Mouse (Mus musculus) Patski (cell line): Measurements from ENCODE around the gene Cdk7. TPM values are rescaled to one million over a fixed set of nuclear protein-coding genes. Genes with fewer than 3 reads are reported as not detected.

Experiments
- ATAC-seq: fragments of 100-300 bp; one replicate; pipeline ENCODE4 v1.8.0; 2021
- CTCF ChIA-PET: fragments of 350-600 bp; sonication (Branson Sonifier 250); formaldehyde crosslinking; loops from one replicate; lab custom pipeline; 2022; ENCODE audit warnings: inconsistent platforms; lab: Charles Lee
- POLR2A ChIA-PET: fragments of 350-600 bp; sonication (Branson Sonifier 250); formaldehyde crosslinking; loops from one replicate; lab custom pipeline; 2022; ENCODE audit warnings: antibody characterized with exemption, inconsistent platforms; lab: Charles Lee
- DNase-seq: peaks from one replicate; pipeline ENCODE4 v3.0.0-alpha.2; 2011; ENCODE audit warnings: low read depth, low spot score
- H3K27me3 ChIP-seq: fragments of 371-371 bp; one replicate; pipeline ENCODE4 v1.5.1; 2021
- CTCF ChIP-seq: fragments of 100-300 bp; IDR thresholded peaks from one replicate; pipeline ENCODE4 v1.5.1; 2021
- in situ Hi-C: fragments of 300-500 bp; cut with MboI; formaldehyde crosslinking; loops from 3 replicates; pipeline ENCODE4 v1.11.1; 2018; ENCODE audit warnings: low pct_unique_long_range_greater_than_20kb, mixed read lengths
- polyA plus RNA-seq: library from polyadenylated mRNA; unstranded; gene quantifications from one replicate; pipeline ENCODE4 v1.2.3, GENCODE M21; 2021

Gene Cdk7
- polyA plus RNA-seq, 1 experiment from 2014 or later, result 56.5 TPM

DNA sequence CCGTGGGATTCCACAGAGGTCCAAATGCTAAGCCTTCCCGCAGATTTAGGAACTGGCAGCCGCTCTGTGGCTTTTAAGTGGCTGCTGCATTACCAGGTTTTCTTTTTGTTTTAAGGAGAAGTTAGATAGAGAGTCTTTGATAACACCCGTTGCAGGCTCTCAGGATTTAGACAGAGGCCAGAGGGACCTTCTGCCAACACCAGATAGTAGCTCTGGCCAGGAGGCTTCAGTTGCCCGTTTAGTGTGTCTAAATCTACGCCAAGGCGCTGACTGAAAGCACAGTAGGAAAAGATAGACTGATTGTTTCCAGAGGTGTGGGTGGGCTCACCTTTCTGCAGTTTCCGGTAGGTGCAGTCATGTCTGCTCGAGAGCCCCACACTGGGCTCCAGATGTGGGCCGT, 5.5 kb downstream of the Cdk7 start:
- ChIA-PET POLR2A (interaction anchor here (0.6 kb wide), 1 partner anchor 415 kb away, joined by 3 read pairs; no protein-coding TSS in a partner anchor), CTCF (no interaction called here)
- in situ Hi-C loops, result no loop called here
- no peak for TF ChIP-seq CTCF
- no peak for ATAC-seq
- DNase-seq, result no peak
- H3K27me3 ChIP-seq, result no peaks in the 10 kb centered on the region

DNA sequence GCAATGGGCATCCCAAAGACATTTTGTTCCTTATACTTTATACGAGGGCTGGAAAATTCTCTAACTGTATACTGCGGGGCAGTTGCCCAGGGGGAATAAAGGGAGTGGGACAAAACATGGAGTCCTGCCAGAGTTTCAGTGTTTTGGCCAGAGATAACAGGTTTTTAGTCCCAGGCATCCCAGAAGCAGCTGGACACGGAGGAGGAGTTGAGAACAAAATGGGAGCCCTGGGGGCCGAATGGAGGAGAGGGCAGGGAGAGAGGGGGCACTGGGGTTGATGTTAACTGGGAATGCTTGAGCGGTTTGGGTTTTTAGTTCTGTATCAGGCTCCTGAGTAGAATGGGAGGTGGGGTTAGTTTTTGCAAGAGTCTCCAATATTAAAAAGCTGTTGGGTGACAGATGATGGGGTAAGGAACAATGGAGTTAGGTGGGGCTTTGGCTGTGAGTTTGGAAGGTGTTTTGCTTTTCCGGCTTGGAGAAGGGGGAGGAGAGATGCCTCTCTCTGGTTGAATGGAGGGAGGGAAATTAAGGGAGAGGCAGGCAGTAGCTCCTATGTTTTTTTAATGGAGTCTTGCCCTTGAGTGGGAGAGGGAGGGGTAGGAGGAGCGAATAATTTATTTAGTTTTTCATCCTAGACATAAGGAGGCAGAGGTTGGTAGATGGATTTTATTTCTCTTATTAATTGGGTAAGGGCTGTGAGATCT, 6.5 kb downstream of the Cdk7 start:
- no peak for TF ChIP-seq CTCF

DNA sequence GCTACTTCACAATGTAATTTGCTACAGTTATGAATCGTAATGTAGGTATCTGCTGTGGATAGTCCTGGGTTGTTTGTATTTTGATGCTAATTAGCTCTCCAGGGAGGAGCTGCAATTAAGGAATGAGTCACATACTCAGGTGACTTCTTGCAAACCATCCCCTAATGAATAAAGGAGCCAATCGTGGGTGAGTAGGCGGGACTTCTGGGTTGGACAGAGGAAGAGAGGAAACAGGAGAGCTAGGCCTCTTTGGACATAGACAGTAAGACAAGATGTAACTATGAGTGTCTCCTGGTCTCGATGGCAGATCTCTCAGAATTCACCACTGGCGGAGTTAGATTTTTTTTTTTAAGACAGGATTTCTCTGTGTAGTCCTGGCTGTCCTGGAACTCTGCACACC, 9.1 kb downstream of the Cdk7 start:
- TF ChIP-seq CTCF, result no peak
- in situ Hi-C loops, result no loop called here
- H3K27me3 ChIP-seq, result no peaks in the 10 kb centered on the region
- no peak for DNase-seq
- ChIA-PET POLR2A (no interaction called here), CTCF (no interaction called here)
- no peak for ATAC-seq

More for the DNA sequence above, 6.5 kb downstream of the Cdk7 start:
- no peak for DNase-seq
- CTCF ChIA-PET, result no interaction called here
- POLR2A ChIA-PET, result interaction anchor here (0.6 kb wide), 1 partner anchor 8 kb away, joined by 3 read pairs; no protein-coding TSS in a partner anchor
- in situ Hi-C loops, result no loop called here
- no peaks in the 10 kb centered on the region for H3K27me3 ChIP-seq
- no peak for ATAC-seq

DNA sequence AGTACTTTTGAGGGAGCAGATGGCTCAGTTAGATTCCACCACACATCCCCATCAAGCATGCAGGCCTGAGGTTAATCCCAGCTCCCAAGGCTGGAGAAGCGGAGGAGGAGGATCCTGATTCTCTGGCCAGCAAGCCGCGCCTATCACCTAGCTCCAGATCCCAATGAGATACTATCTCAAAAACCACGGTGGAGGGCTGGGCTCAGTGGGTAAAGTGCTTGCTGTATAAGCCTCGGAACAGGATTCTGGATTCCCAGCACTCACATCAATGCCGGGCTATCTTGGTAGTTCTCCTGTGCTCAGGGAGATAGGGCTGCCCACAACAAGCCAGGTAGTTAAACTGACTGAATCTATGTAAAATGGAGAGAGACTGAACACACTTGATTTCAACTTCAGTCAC, 15.3 kb downstream of the Cdk7 start:
- H3K27me3 ChIP-seq, result no peaks in the 10 kb centered on the region
- in situ Hi-C loops, result no loop called here
- no peak for DNase-seq
- no peak for TF ChIP-seq CTCF
- POLR2A ChIA-PET, result no interaction called here
- CTCF ChIA-PET, result no interaction called here
- no peak for ATAC-seq

DNA sequence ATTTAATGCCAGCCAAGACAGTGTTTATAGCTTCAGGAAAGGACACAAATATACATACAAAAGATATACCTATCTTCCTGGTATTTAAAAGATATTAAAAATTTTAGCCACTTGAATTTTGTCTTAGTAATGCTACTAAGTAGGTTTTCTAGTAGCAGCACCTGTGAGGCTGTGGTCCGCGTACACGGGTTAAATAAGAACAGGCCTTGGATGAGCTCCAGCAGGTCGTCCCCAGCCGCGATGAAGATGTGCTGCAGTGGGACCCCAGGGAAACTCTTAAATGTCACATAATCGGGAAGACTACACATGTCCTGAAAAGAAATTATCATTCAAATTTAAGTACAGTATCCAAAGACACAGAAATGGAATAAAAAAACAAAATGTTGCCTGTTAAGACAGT, 24.5 kb downstream of the Cdk7 start:
- H3K27me3 ChIP-seq, result no peaks in the 10 kb centered on the region
- DNase-seq (no peak), ATAC-seq (no peak)
- POLR2A ChIA-PET, result no interaction called here
- in situ Hi-C loops, result no loop called here
- CTCF ChIA-PET, result no interaction called here
- no peak for TF ChIP-seq CTCF

DNA sequence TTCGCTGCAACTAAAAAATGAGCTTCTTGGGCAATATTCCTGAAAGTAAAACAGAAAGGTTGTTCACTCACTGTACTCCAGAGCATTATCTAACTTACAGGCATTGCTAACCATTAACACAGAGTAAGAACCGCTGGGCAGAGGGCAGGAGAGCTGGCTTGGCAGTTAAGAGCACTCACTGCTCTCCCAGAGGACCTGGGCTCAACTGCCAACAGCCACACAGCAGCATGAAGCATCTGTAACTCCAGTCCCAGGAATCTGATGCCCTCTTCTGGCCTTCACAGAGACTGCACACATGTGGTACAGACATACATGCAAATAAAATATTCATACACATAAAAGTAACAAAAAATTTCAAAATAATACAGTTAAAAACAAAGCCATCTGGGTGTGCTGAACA, 27.3 kb downstream of the Cdk7 start:
- CTCF ChIA-PET, result no interaction called here
- in situ Hi-C loops, result no loop called here
- no peak for DNase-seq
- POLR2A ChIA-PET, result no interaction called here
- TF ChIP-seq CTCF, result peak; percentile 53
- H3K27me3 ChIP-seq, result no peaks in the 10 kb centered on the region
- ATAC-seq, result no peak

DNA sequence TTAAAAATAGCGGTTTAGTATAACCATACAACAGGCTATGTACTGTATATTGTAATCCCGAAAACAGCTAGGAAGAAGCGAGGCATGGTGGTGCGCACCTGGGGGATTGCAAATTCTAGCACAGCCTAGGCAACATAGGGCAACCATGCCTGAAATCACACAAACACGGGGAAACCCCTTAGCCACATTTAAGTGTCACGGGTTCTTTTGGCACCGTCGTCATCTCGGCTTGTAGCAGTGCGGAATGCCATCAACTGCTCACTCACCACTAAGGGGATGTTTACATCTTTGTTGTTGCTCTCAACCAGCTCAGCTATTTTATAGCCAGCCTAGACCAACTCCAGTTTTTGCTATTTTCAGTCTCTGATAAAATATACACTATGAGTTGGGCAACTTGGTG, 31.9 kb downstream of the Cdk7 start:
- ChIA-PET CTCF (no interaction called here), POLR2A (no interaction called here)
- ATAC-seq (no peak), DNase-seq (no peak)
- TF ChIP-seq CTCF, result no peak
- H3K27me3 ChIP-seq, result no peaks in the 10 kb centered on the region
- in situ Hi-C loops, result no loop called here

DNA sequence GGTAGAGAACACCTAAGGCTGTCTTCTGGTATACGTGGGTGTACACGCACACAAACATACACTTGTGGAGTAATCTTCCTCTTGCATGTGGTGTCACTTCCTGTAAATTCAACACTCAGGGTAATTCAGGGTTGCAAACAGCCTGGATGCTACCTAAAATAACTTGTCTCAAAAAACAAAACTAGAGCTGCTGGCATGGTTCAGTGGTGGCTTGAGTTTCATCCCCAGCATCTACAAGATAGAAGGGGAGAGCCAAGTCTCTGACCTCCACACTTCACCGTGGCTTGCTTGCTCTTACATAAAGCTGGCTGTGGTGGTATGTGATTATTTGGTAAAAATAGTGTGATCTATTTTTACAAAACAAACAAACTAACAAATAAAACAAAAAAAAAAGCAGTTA, 33.2 kb downstream of the Cdk7 start:
- ATAC-seq (no peak), DNase-seq (no peak)
- ChIA-PET POLR2A (no interaction called here), CTCF (no interaction called here)
- no peak for TF ChIP-seq CTCF
- H3K27me3 ChIP-seq, result no peaks in the 10 kb centered on the region
- in situ Hi-C loops, result no loop called here

DNA sequence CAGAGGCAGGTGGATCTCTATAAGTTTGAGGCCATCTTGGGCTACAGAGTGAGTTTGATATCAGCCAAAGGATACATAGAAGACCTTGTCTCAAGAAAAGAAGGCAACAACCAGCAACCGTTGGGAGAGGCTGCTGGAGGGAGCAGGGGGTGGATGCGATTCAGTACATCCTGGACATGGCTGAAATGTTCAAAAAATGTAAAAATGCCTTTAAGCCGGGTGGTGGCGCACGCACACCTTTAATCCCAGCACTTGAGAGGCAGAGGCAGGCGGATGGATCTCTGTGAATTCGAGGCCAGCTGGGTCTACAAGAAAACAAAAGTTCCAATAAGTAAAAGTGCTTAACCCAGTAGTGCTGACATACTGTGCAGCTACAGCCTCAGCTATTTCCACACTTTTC, 43.2 kb downstream of the Cdk7 start:
- ATAC-seq (no peak), DNase-seq (no peak)
- POLR2A ChIA-PET, result no interaction called here
- H3K27me3 ChIP-seq, result no peaks in the 10 kb centered on the region
- TF ChIP-seq CTCF, result no peak
- CTCF ChIA-PET, result no interaction called here
- in situ Hi-C loops, result no loop called here

DNA sequence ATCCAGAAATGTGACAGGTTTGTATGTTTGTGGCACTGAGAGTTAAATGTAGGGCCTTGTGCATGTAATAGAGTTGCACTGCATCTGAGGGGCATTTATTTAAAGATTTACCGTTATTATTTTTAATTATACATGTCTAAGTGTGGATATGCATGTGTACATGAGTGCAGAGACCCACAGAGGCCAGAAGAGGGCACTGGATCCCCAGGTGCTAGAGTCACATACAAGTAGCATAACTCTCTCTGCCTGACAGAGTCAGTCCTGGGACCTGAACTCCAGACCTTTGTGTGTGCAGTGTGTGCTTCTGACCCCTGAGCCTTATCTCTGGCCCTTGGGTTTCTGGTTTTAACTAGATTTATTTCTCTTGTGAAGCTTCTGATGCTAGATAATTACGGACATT, 46.4 kb downstream of the Cdk7 start:
- in situ Hi-C loops, result no loop called here
- peak; percentile 69 for TF ChIP-seq CTCF
- CTCF ChIA-PET, result no interaction called here
- DNase-seq (no peak), ATAC-seq (no peak)
- POLR2A ChIA-PET, result no interaction called here
- no peaks in the 10 kb centered on the region for H3K27me3 ChIP-seq

DNA sequence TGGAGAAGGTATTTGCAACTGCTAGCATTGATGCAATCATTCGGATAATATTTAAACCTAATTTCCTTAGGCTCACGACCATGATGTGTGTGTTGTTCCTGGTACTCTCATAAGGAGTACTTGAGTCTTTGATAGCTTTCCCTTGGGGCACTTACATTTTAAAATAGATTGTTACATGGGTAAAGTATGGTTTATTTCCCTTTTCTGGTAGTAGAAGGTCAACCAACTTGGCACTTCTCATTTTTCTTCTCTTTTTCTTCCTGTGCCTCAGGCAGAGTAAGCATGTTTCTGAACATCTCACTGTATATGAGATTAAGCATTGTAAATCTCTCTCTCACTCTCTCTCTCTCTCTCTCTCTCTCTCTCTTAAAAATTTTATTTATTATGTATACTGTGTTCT, 47.9 kb downstream of the Cdk7 start:
- ATAC-seq (no peak), DNase-seq (no peak)
- CTCF ChIA-PET, result no interaction called here
- TF ChIP-seq CTCF, result no peak
- in situ Hi-C loops, result no loop called here
- H3K27me3 ChIP-seq, result no peaks in the 10 kb centered on the region
- POLR2A ChIA-PET, result no interaction called here

DNA sequence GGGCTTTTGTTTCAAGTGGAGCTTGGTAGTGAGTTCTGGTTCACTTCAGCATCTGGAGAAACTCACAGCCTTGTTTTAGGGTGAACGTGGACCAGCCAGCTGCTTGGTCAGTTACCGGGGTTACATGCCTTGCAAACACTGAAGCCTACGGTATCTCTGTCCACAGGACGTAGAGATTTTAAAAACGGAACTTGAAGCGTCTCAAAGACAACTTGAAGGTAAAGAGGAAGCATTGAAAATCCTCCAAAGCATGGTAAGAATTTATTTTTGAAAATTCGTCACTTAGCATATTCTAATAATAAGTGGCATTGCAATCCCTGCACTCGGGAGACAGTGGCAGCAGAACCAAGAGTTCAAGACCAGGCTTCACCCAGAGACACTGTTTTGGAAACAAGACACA, 49.1 kb downstream of the Cdk7 start:
- ChIA-PET CTCF (interaction anchor here (1.1 kb wide), 1 partner anchor 12 kb away, joined by 3 read pairs; no protein-coding TSS in a partner anchor), POLR2A (no interaction called here)
- H3K27me3 ChIP-seq, result no peaks in the 10 kb centered on the region
- DNase-seq (no peak), ATAC-seq (no peak)
- TF ChIP-seq CTCF, result no peak
- in situ Hi-C loops, result no loop called here
